Mouse (Mus musculus) right cerebral cortex, postnatal 25 days (tissue): Measurements from ENCODE around the gene Ankzf1.
"Not testable (repeated sequence)": the region's sequence is repeated elsewhere in the genome, so short reads cannot be mapped to it uniquely, and the experiment has no call there.

Experiments used
- DNase-seq: peaks from one replicate; pipeline ENCODE4 v3.0.0; 2022

The Ankzf1 gene

GRCm38 (mm10) chr1:75227653-75228052 is 35.7 kb downstream of the Ankzf1 start:
- no peak for DNase-seq

GRCm38 (mm10) chr1:75229158-75229557 is 37.2 kb downstream of the Ankzf1 start:
- DNase-seq: no peak

- no peak for DNase-seq
Measured at GRCm38 (mm10) chr1:75230335-75230994, 38.5 kb downstream of the Ankzf1 start.

- no peak for DNase-seq
Measured at GRCm38 (mm10) chr1:75231224-75231623, 39.3 kb downstream of the Ankzf1 start.

GRCm38 (mm10) chr1:75231664-75232152 is 39.8 kb downstream of the Ankzf1 start, which contains the start of gene A630095N17Rik:
Gene A630095N17Rik (minus strand): TSS chr1:75232102.
- DNase-seq: no peak

- not testable (repeated sequence) for DNase-seq
Measured at GRCm38 (mm10) chr1:75232489-75232888, 40.5 kb downstream of the Ankzf1 start.

- DNase-seq: peak; percentile 72
Measured at GRCm38 (mm10) chr1:75234606-75235005, 42.7 kb downstream of the Ankzf1 start.

GRCm38 (mm10) chr1:75236117-75237050 is 44.4 kb downstream of the Ankzf1 start, which contains the start of gene Dnajb2:
Gene Dnajb2 (plus strand): TSS chr1:75236406.
- peak; percentile 87 for DNase-seq

- no peak for DNase-seq
Measured at GRCm38 (mm10) chr1:75239591-75239990, 47.6 kb downstream of the Ankzf1 start.

GRCm38 (mm10) chr1:75243411-75243810 is 51.5 kb downstream of the Ankzf1 start:
- DNase-seq: no peak

- no peak for DNase-seq
Measured at GRCm38 (mm10) chr1:75244175-75244826, 52.4 kb downstream of the Ankzf1 start.

GRCm38 (mm10) chr1:75244836-75245235 is 52.9 kb downstream of the Ankzf1 start:
- no peak for DNase-seq

GRCm38 (mm10) chr1:75247071-75247930 is 55.4 kb downstream of the Ankzf1 start:
- DNase-seq: no peak

GRCm38 (mm10) chr1:75248041-75248772 is 56.3 kb downstream of the Ankzf1 start:
- DNase-seq: no peak
